Mouse (Mus musculus) MEL (cell line): ENCODE data around the gene Zc3hc1.

Experiments
- BHLHE40 ChIP-seq: IDR thresholded peaks from 2 replicates; pipeline ENCODE4 v1.6.1; 2012; ENCODE audit warnings: low read depth, mild to moderate bottlenecking, inconsistent platforms, low read length, improper control_type of control experiment, borderline replicate concordance
- ELF1 ChIP-seq: IDR thresholded peaks from 2 replicates; pipeline ENCODE4 v1.6.1; 2014; ENCODE audit warnings: low read depth, mild to moderate bottlenecking, inconsistent platforms, low read length, improper control_type of control experiment, moderate library complexity
- EP300 ChIP-seq, 2 experiments: IDR thresholded peaks; 2 replicates each; pipeline ENCODE4 v1.6.1; 2011; ENCODE audit warnings: improper control_type of control experiment in 2 of 2, low read length in 2 of 2, low read depth in 1 of 2, mild to moderate bottlenecking in 1 of 2
- GATA1 ChIP-seq: IDR thresholded peaks from 2 replicates; pipeline ENCODE4 v1.6.1; 2011; ENCODE audit warnings: low read depth, low read length, improper control_type of control experiment
- HCFC1 ChIP-seq: IDR thresholded peaks from 2 replicates; pipeline ENCODE4 v1.6.1; 2012; ENCODE audit warnings: low read depth, mild to moderate bottlenecking, inconsistent platforms, low read length, improper control_type of control experiment, moderate library complexity
- MAZ ChIP-seq: IDR thresholded peaks from 2 replicates; pipeline ENCODE4 v1.6.1; 2012; ENCODE audit warnings: low read depth, mild to moderate bottlenecking, inconsistent platforms, low read length, improper control_type of control experiment
- MYC ChIP-seq: IDR thresholded peaks from 2 replicates; pipeline ENCODE4 v1.6.1; 2011; ENCODE audit warnings: low read depth, mild to moderate bottlenecking, low read length, improper control_type of control experiment, moderate library complexity
- NELFE ChIP-seq: IDR thresholded peaks from 2 replicates; pipeline ENCODE4 v1.6.1; 2011; ENCODE audit warnings: low read depth, low read length, improper control_type of control experiment
- POLR2A ChIP-seq, 2 experiments: IDR thresholded peaks; 2 replicates each; pipeline ENCODE4 v1.6.1; 2011 to 2012; ENCODE audit warnings: low read length in 2 of 2, mild to moderate bottlenecking in 2 of 2, control low read depth in 1 of 2, improper control_type of control experiment in 1 of 2, low read depth in 1 of 2, moderate library complexity in 1 of 2; ENCODE audit not compliant: control insufficient read depth in 1 of 2, insufficient read depth in 1 of 2, poor library complexity in 1 of 2
- ZC3H11A ChIP-seq: IDR thresholded peaks from 2 replicates; pipeline ENCODE4 v1.6.1; 2012; ENCODE audit warnings: low read depth, mild to moderate bottlenecking, inconsistent platforms, low read length, improper control_type of control experiment
- ZNF384 ChIP-seq: IDR thresholded peaks from 2 replicates; pipeline ENCODE4 v1.6.1; 2012; ENCODE audit warnings: low read depth, mild to moderate bottlenecking, inconsistent platforms, low read length, improper control_type of control experiment

- TF ChIP-seq ZNF384, result no peak
- no peak for TF ChIP-seq ZC3H11A
- no peak for TF ChIP-seq NELFE
- no peak for TF ChIP-seq MAZ
- TF ChIP-seq ELF1, result no peak
- TF ChIP-seq BHLHE40, result no peak
- no peak for TF ChIP-seq GATA1
- no peak for TF ChIP-seq POLR2A (IDR thresholded peaks at IDR 0.05; ENCODE audit: control insufficient read depth in 1 of 2, insufficient read depth in 1 of 2, low read depth in 1 of 2, low read length in 2 of 2, poor library complexity in 1 of 2)
- TF ChIP-seq EP300 (IDR thresholded peaks at IDR 0.05; ENCODE audit: low read depth in 1 of 2, low read length in 2 of 2), result no peak
- TF ChIP-seq MYC, result no peak
- TF ChIP-seq HCFC1, result no peak
Observed at GRCm38 (mm10) chr6:30439576-30439975, 48.7 kb upstream of the Zc3hc1 start.
